Mouse (Mus musculus) midbrain, embryonic 12.5 days (tissue): ENCODE measurements around the gene Slc4a1. TPM values are rescaled to one million over a fixed set of nuclear protein-coding genes. Genes with fewer than 3 reads are reported as not detected.

Experiments used
- ATAC-seq: fragments of 200-750 bp; cut with Nextera tagmentation; 2 replicates; pipeline ENCODE4 v1.8.0; 2017; ENCODE audit warnings: low read depth, moderate TSS enrichment, moderate library complexity; ENCODE audit not compliant: low FRiP score
- H3K27ac ChIP-seq: fragments of 300-500 bp; sonication (generic); replicated peaks from 2 replicates; pipeline ENCODE4 v1.5.1; 2016; ENCODE audit warnings: mild to moderate bottlenecking
- H3K27me3 ChIP-seq: fragments of 300-500 bp; sonication (generic); 2 replicates; pipeline ENCODE4 v1.6.1; 2016; ENCODE audit warnings: mild to moderate bottlenecking
- H3K36me3 ChIP-seq: fragments of 300-500 bp; sonication (generic); 2 replicates; pipeline ENCODE4 v1.6.1; 2016
- H3K4me1 ChIP-seq: fragments of 300-500 bp; sonication (generic); 2 replicates; pipeline ENCODE4 v1.6.1; 2016
- H3K4me2 ChIP-seq: fragments of 300-500 bp; sonication (generic); replicated peaks from 2 replicates; pipeline ENCODE4 v1.6.1; 2016; ENCODE audit warnings: mild to moderate bottlenecking, moderate library complexity
- H3K4me3 ChIP-seq: fragments of 300-500 bp; sonication (generic); 2 replicates; pipeline ENCODE4 v1.5.1; 2016; ENCODE audit warnings: mild to moderate bottlenecking
- H3K9ac ChIP-seq: fragments of 300-500 bp; sonication (generic); replicated peaks from 2 replicates; pipeline ENCODE4 v1.6.1; 2016; ENCODE audit warnings: mild to moderate bottlenecking, moderate library complexity
- H3K9me3 ChIP-seq: fragments of 300-500 bp; sonication (generic); 2 replicates; pipeline ENCODE4 v1.6.1; 2016; ENCODE audit warnings: mild to moderate bottlenecking
- WGBS: fragments of 180-500 bp; shearing (Covaris S2); methylation state at CpG from one replicate; pipeline ENCODE4 v1.1.7; 2016; 5-methylcytosine and 5-hydroxymethylcytosine counted together
- polyA plus RNA-seq: library from polyadenylated mRNA; unstranded; fragments of >200 nt; fragmentation: Nextera tagmentation; extraction: Ambion mirVana; gene quantifications from 2 replicates; pipeline ENCODE4 v1.2.1, GENCODE M21; 2016

Slc4a1 gene
- polyA plus RNA-seq, 1 experiment from 2014 or later, result 30.4 TPM

GRCm38 (mm10) chr11:102383365-102384136 is 17.5 kb upstream of the Slc4a1 start:
- 88% methylated on average over 1 of the region's 1 CpGs for WGBS
- no peaks in the 10 kb centered on the region for H3K36me3 ChIP-seq

GRCm38 (mm10) chr11:102382794-102383193 is 16.8 kb upstream of the Slc4a1 start:
- no peak for ATAC-seq
- Histone ChIP-seq H3K4me2 (no peak overlapping the region), H3K9me3 (peaks cover 4% of the 10 kb centered on the region; the same call in 1 of the 2 replicates), H3K4me1 (no peaks in the 10 kb centered on the region), H3K27ac (no peak overlapping the region), H3K36me3 (no peaks in the 10 kb centered on the region), H3K27me3 (no peaks in the 10 kb centered on the region), H3K4me3 (no peak overlapping the region), H3K9ac (no peak overlapping the region)
- WGBS, result 91% methylated on average over 3 of the region's 3 CpGs

More at GRCm38 (mm10) chr11:102383365-102384136, 17.5 kb upstream of the Slc4a1 start:
- Histone ChIP-seq H3K4me1 (no peaks in the 10 kb centered on the region), H3K27me3 (no peaks in the 10 kb centered on the region), H3K9ac (no peak overlapping the region), H3K9me3 (peaks cover 4% of the 10 kb centered on the region; the same call in 1 of the 2 replicates), H3K4me2 (no peak overlapping the region), H3K4me3 (no peak overlapping the region), H3K27ac (no peak overlapping the region)
- ATAC-seq, result no peak

GRCm38 (mm10) chr11:102381341-102382100 is 15.5 kb upstream of the Slc4a1 start:
- Histone ChIP-seq H3K9ac (no peak overlapping the region), H3K27ac (no peak overlapping the region), H3K36me3 (no peaks in the 10 kb centered on the region), H3K4me3 (no peak overlapping the region), H3K4me2 (no peak overlapping the region), H3K4me1 (peaks cover 2% of the 10 kb centered on the region), H3K9me3 (peaks cover 4% of the 10 kb centered on the region; the same call in 1 of the 2 replicates), H3K27me3 (no peaks in the 10 kb centered on the region)
- 51% methylated on average over 4 of the region's 4 CpGs for WGBS
- ATAC-seq, result no peak

- H3K27me3 ChIP-seq, result no peaks in the 10 kb centered on the region
- no peaks in the 10 kb centered on the region for H3K36me3 ChIP-seq
- no peak overlapping the region for H3K4me3 ChIP-seq
- peaks cover 16% of the 10 kb centered on the region for H3K4me1 ChIP-seq
- H3K4me2 ChIP-seq, result no peak overlapping the region
- no peak overlapping the region for H3K9ac ChIP-seq
- 81% methylated on average over 5 of the region's 5 CpGs for WGBS
- no peak overlapping the region for H3K27ac ChIP-seq
- H3K9me3 ChIP-seq, result peaks cover 4% of the 10 kb centered on the region; the same call in 1 of the 2 replicates
- ATAC-seq, result no peak
Measured at GRCm38 (mm10) chr11:102380091-102380490, 14.1 kb upstream of the Slc4a1 start.

GRCm38 (mm10) chr11:102377186-102377585 is 11.2 kb upstream of the Slc4a1 start:
- no peak overlapping the region for H3K4me3 ChIP-seq
- peaks cover 18% of the 10 kb centered on the region for H3K4me1 ChIP-seq
- 66% methylated on average over 12 of the region's 12 CpGs for WGBS
- H3K27me3 ChIP-seq, result peaks cover 12% of the 10 kb centered on the region; the same call in 1 of the 2 replicates
- ATAC-seq, result no peak
- H3K36me3 ChIP-seq, result no peaks in the 10 kb centered on the region
- no peak overlapping the region for H3K4me2 ChIP-seq
- H3K9ac ChIP-seq, result no peak overlapping the region
- no peak overlapping the region for H3K27ac ChIP-seq
- peaks cover 4% of the 10 kb centered on the region; the same call in 1 of the 2 replicates for H3K9me3 ChIP-seq

- Histone ChIP-seq H3K27me3 (peaks cover 12% of the 10 kb centered on the region; the same call in 1 of the 2 replicates), H3K36me3 (no peaks in the 10 kb centered on the region), H3K27ac (no peak overlapping the region), H3K9ac (0 out of 2 replicates have a peak overlapping the region, but pooled peaks have one; percentile 28), H3K4me2 (peak overlapping the region; percentile 45), H3K4me1 (peaks cover 18% of the 10 kb centered on the region), H3K9me3 (peaks cover 4% of the 10 kb centered on the region; the same call in 1 of the 2 replicates), H3K4me3 (peak overlapping the region; percentile 23; the same call in 1 of the 2 replicates)
- WGBS, result 7% methylated on average over 8 of the region's 8 CpGs
- no peak for ATAC-seq
Measured at GRCm38 (mm10) chr11:102376196-102376835, 10.3 kb upstream of the Slc4a1 start.

- ATAC-seq, result no peak
- 4% methylated on average over 23 of the region's 23 CpGs for WGBS
- peaks cover 18% of the 10 kb centered on the region for H3K4me1 ChIP-seq
- peaks cover 4% of the 10 kb centered on the region; the same call in 1 of the 2 replicates for H3K9me3 ChIP-seq
- peaks cover 12% of the 10 kb centered on the region; the same call in 1 of the 2 replicates for H3K27me3 ChIP-seq
- peak overlapping the region; percentile 23 for H3K4me3 ChIP-seq
- peak overlapping the region; percentile 45 for H3K4me2 ChIP-seq
- H3K9ac ChIP-seq, result peak overlapping the region; percentile 28; the same call in 1 of the 2 replicates
- no peaks in the 10 kb centered on the region for H3K36me3 ChIP-seq
- no peak overlapping the region; the same call in 1 of the 2 replicates for H3K27ac ChIP-seq
Measured at GRCm38 (mm10) chr11:102375196-102376173, 9.5 kb upstream of the Slc4a1 start.

DNA sequence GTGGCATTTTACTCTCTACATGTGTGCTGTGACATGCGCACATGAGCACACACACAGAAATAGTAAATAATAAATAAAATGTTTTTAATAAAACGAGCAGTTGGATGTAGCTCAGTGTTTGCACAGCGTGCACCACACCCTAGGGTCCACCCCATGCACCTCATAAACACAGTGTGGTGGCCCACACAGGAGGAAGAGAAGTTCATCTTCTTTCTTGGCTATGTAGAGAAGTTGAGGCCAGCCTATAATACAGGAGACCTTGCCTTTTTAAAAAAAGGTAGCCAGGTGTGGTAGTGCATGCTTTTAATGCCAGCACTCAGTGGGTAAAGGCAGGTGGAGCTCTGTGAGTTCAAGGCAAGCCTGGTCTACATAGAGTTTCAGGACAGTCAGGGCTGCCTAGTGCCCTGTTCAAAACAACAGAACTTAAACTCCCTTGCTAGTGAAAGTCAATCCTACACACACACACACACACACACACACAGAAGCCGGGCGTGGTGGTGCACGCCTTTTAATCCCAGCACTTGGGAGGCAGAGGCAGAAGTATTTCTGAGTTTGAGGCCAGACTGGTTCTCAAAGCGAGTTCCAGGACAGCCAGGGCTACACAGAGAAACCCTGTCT is 8.2 kb upstream of the Slc4a1 start:
- no peak for ATAC-seq
- H3K27ac ChIP-seq, result no peak overlapping the region
- H3K36me3 ChIP-seq, result no peaks in the 10 kb centered on the region
- WGBS, result 78% methylated on average over 7 of the region's 7 CpGs
- H3K27me3 ChIP-seq, result peaks cover 12% of the 10 kb centered on the region; the same call in 1 of the 2 replicates
- no peak overlapping the region for H3K4me3 ChIP-seq
- H3K4me2 ChIP-seq, result no peak overlapping the region
- peaks cover 18% of the 10 kb centered on the region for H3K4me1 ChIP-seq
- peaks cover 4% of the 10 kb centered on the region; the same call in 1 of the 2 replicates for H3K9me3 ChIP-seq
- no peak overlapping the region for H3K9ac ChIP-seq

DNA sequence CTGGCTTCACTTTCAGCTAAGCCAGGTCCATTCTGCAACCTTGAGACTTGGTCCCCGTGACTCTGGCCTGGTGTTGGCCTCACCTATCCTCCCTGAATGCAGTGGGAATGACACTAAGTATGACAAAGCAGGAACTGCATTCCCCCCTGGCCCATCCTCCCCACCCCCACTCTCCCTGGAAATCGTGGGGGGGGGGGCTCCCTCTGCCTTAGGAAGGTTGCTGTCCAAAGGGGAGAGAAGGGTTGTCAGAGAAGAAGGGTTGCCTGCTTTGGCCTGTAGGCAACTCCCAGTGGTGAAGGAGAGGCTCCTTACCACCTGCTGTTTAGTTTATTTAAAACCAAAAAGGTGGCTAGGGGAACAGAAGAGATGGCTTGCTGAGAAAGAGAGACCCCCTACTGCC is 7.6 kb upstream of the Slc4a1 start:
- WGBS, result 12% methylated on average over 2 of the region's 2 CpGs
- Histone ChIP-seq H3K4me1 (peaks cover 18% of the 10 kb centered on the region), H3K4me3 (no peak overlapping the region), H3K9me3 (no peaks in the 10 kb centered on the region), H3K9ac (no peak overlapping the region), H3K27me3 (peaks cover 12% of the 10 kb centered on the region; the same call in 1 of the 2 replicates), H3K27ac (no peak overlapping the region), H3K36me3 (no peaks in the 10 kb centered on the region), H3K4me2 (no peak overlapping the region)
- ATAC-seq, result no peak

DNA sequence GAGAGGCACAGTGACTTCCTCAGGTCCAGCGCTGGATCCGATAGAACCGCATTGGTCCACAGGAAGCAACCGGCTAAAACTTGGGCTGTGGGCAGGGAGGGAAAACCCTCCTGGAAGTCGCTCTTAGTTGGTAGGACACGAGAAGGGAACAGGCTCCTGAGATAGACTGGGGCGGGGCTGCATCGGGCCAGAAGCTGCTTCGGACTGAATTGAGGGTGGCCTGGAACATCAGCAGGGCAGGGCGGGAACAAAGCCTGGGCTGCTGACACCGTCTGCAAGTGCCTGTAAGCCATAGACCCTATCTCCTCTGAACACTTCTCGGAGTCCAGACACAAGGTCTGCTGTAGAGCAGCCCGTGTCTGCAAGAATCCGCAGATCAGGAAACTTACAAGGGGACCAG is 6.9 kb upstream of the Slc4a1 start:
- 38% methylated on average over 14 of the region's 14 CpGs for WGBS
- Histone ChIP-seq H3K27ac (no peak overlapping the region), H3K27me3 (peaks cover 12% of the 10 kb centered on the region; the same call in 1 of the 2 replicates), H3K4me1 (peaks cover 18% of the 10 kb centered on the region), H3K4me2 (no peak overlapping the region), H3K4me3 (no peak overlapping the region), H3K9ac (no peak overlapping the region), H3K36me3 (no peaks in the 10 kb centered on the region), H3K9me3 (no peaks in the 10 kb centered on the region)
- ATAC-seq, result no peak
